Mouse (Mus musculus) hindbrain, embryonic 12.5 days (tissue): ENCODE data around the gene Ngfr. TPM values are rescaled to one million over a fixed set of nuclear protein-coding genes. Genes with fewer than 3 reads are reported as not detected.

Source experiments
- ATAC-seq: fragments of 200-750 bp; cut with Nextera tagmentation; 2 replicates; pipeline ENCODE4 v1.8.0; 2017; ENCODE audit warnings: moderate TSS enrichment; ENCODE audit not compliant: low FRiP score
- H3K27ac ChIP-seq: fragments of 300-500 bp; sonication (generic); 2 replicates; pipeline ENCODE4 v1.5.1; 2016; ENCODE audit warnings: mild to moderate bottlenecking
- H3K27me3 ChIP-seq: fragments of 300-500 bp; sonication (generic); 2 replicates; pipeline ENCODE4 v1.6.1; 2016; ENCODE audit warnings: mild to moderate bottlenecking
- H3K36me3 ChIP-seq: fragments of 300-500 bp; sonication (generic); 2 replicates; pipeline ENCODE4 v1.6.1; 2016; ENCODE audit warnings: mild to moderate bottlenecking
- H3K4me1 ChIP-seq: fragments of 300-500 bp; sonication (generic); 2 replicates; pipeline ENCODE4 v1.6.1; 2016
- H3K4me2 ChIP-seq: fragments of 300-500 bp; sonication (generic); replicated peaks from 2 replicates; pipeline ENCODE4 v1.6.1; 2016; ENCODE audit warnings: mild to moderate bottlenecking
- H3K4me3 ChIP-seq: fragments of 300-500 bp; sonication (generic); 2 replicates; pipeline ENCODE4 v1.5.1; 2016; ENCODE audit warnings: mild to moderate bottlenecking
- H3K9ac ChIP-seq: fragments of 300-500 bp; sonication (generic); 2 replicates; pipeline ENCODE4 v1.6.1; 2016; ENCODE audit warnings: mild to moderate bottlenecking, moderate library complexity
- H3K9me3 ChIP-seq: fragments of 300-500 bp; sonication (generic); replicated peaks from 2 replicates; pipeline ENCODE4 v1.6.1; 2016; ENCODE audit warnings: mild to moderate bottlenecking
- WGBS: fragments of 180-500 bp; shearing (Covaris S2); methylation state at CpG from one replicate; pipeline ENCODE4 v1.1.7; 2016; 5-methylcytosine and 5-hydroxymethylcytosine counted together
- polyA plus RNA-seq: library from polyadenylated mRNA; unstranded; fragments of >200 nt; fragmentation: Nextera tagmentation; extraction: Ambion mirVana; gene quantifications from 2 replicates; pipeline ENCODE4 v1.2.1, GENCODE M21; 2016

The Ngfr gene
- polyA plus RNA-seq, 1 experiment from 2014 or later, result 38.6 TPM

- WGBS, result 87% methylated on average over 6 of the region's 6 CpGs
- Histone ChIP-seq H3K27me3 (peaks cover 42% of the 10 kb centered on the region), H3K4me1 (peaks cover 43% of the 10 kb centered on the region), H3K4me2 (no peak overlapping the region), H3K27ac (no peak overlapping the region), H3K9me3 (no peaks in the 10 kb centered on the region), H3K9ac (0 out of 2 replicates have a peak overlapping the region, but pooled peaks have one; percentile 0), H3K36me3 (no peaks in the 10 kb centered on the region), H3K4me3 (no peak overlapping the region)
- ATAC-seq, result no peak
Measured at GRCm38 (mm10) chr11:95574786-95575334, 12.7 kb downstream of the Ngfr start.

GRCm38 (mm10) chr11:95572227-95572626 lies 15.3 kb downstream of the Ngfr start:
- no peak overlapping the region for H3K4me3 ChIP-seq
- ATAC-seq, result no peak
- peaks cover 45% of the 10 kb centered on the region for H3K4me1 ChIP-seq
- no peak overlapping the region for H3K4me2 ChIP-seq
- H3K9ac ChIP-seq, result no peak overlapping the region
- H3K27me3 ChIP-seq, result peaks cover 16% of the 10 kb centered on the region
- no peaks in the 10 kb centered on the region for H3K36me3 ChIP-seq
- H3K27ac ChIP-seq, result no peak overlapping the region
- WGBS, result 70% methylated on average over 3 of the region's 3 CpGs
- H3K9me3 ChIP-seq, result no peaks in the 10 kb centered on the region

- no peak overlapping the region for H3K27ac ChIP-seq
- peaks cover 11% of the 10 kb centered on the region for H3K27me3 ChIP-seq
- no peak for ATAC-seq
- no peak overlapping the region for H3K9ac ChIP-seq
- no peaks in the 10 kb centered on the region for H3K9me3 ChIP-seq
- WGBS, result 42% methylated on average over 9 of the region's 9 CpGs
- no peaks in the 10 kb centered on the region for H3K36me3 ChIP-seq
- peaks cover 50% of the 10 kb centered on the region for H3K4me1 ChIP-seq
- H3K4me2 ChIP-seq, result no peak overlapping the region
- no peak overlapping the region for H3K4me3 ChIP-seq
Measured at GRCm38 (mm10) chr11:95571755-95572154, 15.8 kb downstream of the Ngfr start.

GRCm38 (mm10) chr11:95570827-95571619 lies 16.5 kb downstream of the Ngfr start:
- peaks cover 47% of the 10 kb centered on the region for H3K4me1 ChIP-seq
- 63% methylated on average over 25 of the region's 25 CpGs for WGBS
- no peak overlapping the region for H3K4me3 ChIP-seq
- no peak for ATAC-seq
- no peaks in the 10 kb centered on the region for H3K9me3 ChIP-seq
- peaks cover 6% of the 10 kb centered on the region; the same call in 1 of the 2 replicates for H3K27me3 ChIP-seq
- H3K36me3 ChIP-seq, result no peaks in the 10 kb centered on the region
- no peak overlapping the region for H3K9ac ChIP-seq
- H3K27ac ChIP-seq, result no peak overlapping the region
- no peak overlapping the region for H3K4me2 ChIP-seq

GRCm38 (mm10) chr11:95569908-95570307 lies 17.6 kb downstream of the Ngfr start:
- Histone ChIP-seq H3K4me2 (no peak overlapping the region), H3K4me3 (no peak overlapping the region), H3K4me1 (peaks cover 36% of the 10 kb centered on the region), H3K36me3 (no peaks in the 10 kb centered on the region), H3K9ac (no peak overlapping the region), H3K27ac (no peak overlapping the region), H3K27me3 (peaks cover 6% of the 10 kb centered on the region; the same call in 1 of the 2 replicates), H3K9me3 (no peaks in the 10 kb centered on the region)
- WGBS, result 83% methylated on average over 6 of the region's 6 CpGs
- no peak for ATAC-seq

GRCm38 (mm10) chr11:95567936-95568715 lies 19.4 kb downstream of the Ngfr start:
- Histone ChIP-seq H3K27ac (no peak overlapping the region), H3K36me3 (no peaks in the 10 kb centered on the region), H3K9me3 (no peaks in the 10 kb centered on the region), H3K4me2 (no peak overlapping the region), H3K9ac (no peak overlapping the region), H3K4me1 (peaks cover 32% of the 10 kb centered on the region), H3K27me3 (no peaks in the 10 kb centered on the region), H3K4me3 (no peak overlapping the region)
- 74% methylated on average over 8 of the region's 8 CpGs for WGBS
- ATAC-seq, result no peak

- H3K9me3 ChIP-seq, result no peaks in the 10 kb centered on the region
- no peak overlapping the region for H3K4me2 ChIP-seq
- H3K4me3 ChIP-seq, result no peak overlapping the region
- H3K27me3 ChIP-seq, result no peaks in the 10 kb centered on the region
- no peak for ATAC-seq
- 57% methylated on average over 6 of the region's 6 CpGs for WGBS
- H3K4me1 ChIP-seq, result peaks cover 32% of the 10 kb centered on the region
- H3K27ac ChIP-seq, result no peak overlapping the region
- H3K36me3 ChIP-seq, result no peaks in the 10 kb centered on the region
- H3K9ac ChIP-seq, result no peak overlapping the region
Measured at GRCm38 (mm10) chr11:95567366-95567765, 20.2 kb downstream of the Ngfr start.

GRCm38 (mm10) chr11:95565327-95565726 lies 22.2 kb downstream of the Ngfr start:
- Histone ChIP-seq H3K4me1 (peaks cover 20% of the 10 kb centered on the region; the same call in 1 of the 2 replicates), H3K36me3 (no peaks in the 10 kb centered on the region), H3K27me3 (no peaks in the 10 kb centered on the region), H3K27ac (no peak overlapping the region), H3K4me2 (no peak overlapping the region), H3K9me3 (no peaks in the 10 kb centered on the region), H3K9ac (no peak overlapping the region), H3K4me3 (no peak overlapping the region)
- 67% methylated on average over 10 of the region's 10 CpGs for WGBS
- ATAC-seq, result no peak

GRCm38 (mm10) chr11:95563849-95564248 lies 23.7 kb downstream of the Ngfr start:
- 96% methylated on average over 5 of the region's 5 CpGs for WGBS
- peaks cover 18% of the 10 kb centered on the region; the same call in 1 of the 2 replicates for H3K4me1 ChIP-seq
- no peak for ATAC-seq

GRCm38 (mm10) chr11:95560773-95561172 lies 26.8 kb downstream of the Ngfr start:
- WGBS, result 69% methylated on average over 3 of the region's 3 CpGs
- no peaks in the 10 kb centered on the region for H3K36me3 ChIP-seq
- no peak overlapping the region for H3K4me2 ChIP-seq
- H3K9me3 ChIP-seq, result no peaks in the 10 kb centered on the region
- 0 out of 2 replicates have a peak, but pooled peaks cover 4% of the 10 kb centered on the region for H3K4me1 ChIP-seq
- 0 out of 2 replicates have a peak, but pooled peaks cover 3% of the 10 kb centered on the region for H3K27me3 ChIP-seq
- no peak for ATAC-seq
- no peak overlapping the region for H3K4me3 ChIP-seq
- H3K27ac ChIP-seq, result no peak overlapping the region
- no peak overlapping the region for H3K9ac ChIP-seq

More at GRCm38 (mm10) chr11:95563849-95564248, 23.7 kb downstream of the Ngfr start:
- Histone ChIP-seq H3K4me2 (no peak overlapping the region), H3K9ac (no peak overlapping the region), H3K9me3 (no peaks in the 10 kb centered on the region), H3K36me3 (no peaks in the 10 kb centered on the region), H3K27ac (no peak overlapping the region), H3K4me3 (no peak overlapping the region), H3K27me3 (0 out of 2 replicates have a peak, but pooled peaks cover 3% of the 10 kb centered on the region)

- Histone ChIP-seq H3K4me2 (no peak overlapping the region), H3K4me3 (no peak overlapping the region), H3K27ac (no peak overlapping the region), H3K27me3 (0 out of 2 replicates have a peak, but pooled peaks cover 3% of the 10 kb centered on the region), H3K4me1 (0 out of 2 replicates have a peak, but pooled peaks cover 4% of the 10 kb centered on the region), H3K36me3 (no peaks in the 10 kb centered on the region), H3K9ac (no peak overlapping the region), H3K9me3 (no peaks in the 10 kb centered on the region)
- no peak for ATAC-seq
- 55% methylated on average over 2 of the region's 2 CpGs for WGBS
Measured at GRCm38 (mm10) chr11:95559761-95560160, 27.8 kb downstream of the Ngfr start.

- H3K4me2 ChIP-seq, result no peak overlapping the region
- H3K36me3 ChIP-seq, result no peaks in the 10 kb centered on the region
- no peaks in the 10 kb centered on the region for H3K9me3 ChIP-seq
- WGBS, result 38% methylated on average over 6 of the region's 6 CpGs
- H3K27me3 ChIP-seq, result 0 out of 2 replicates have a peak, but pooled peaks cover 3% of the 10 kb centered on the region
- 0 out of 2 replicates have a peak, but pooled peaks cover 4% of the 10 kb centered on the region for H3K4me1 ChIP-seq
- no peak overlapping the region for H3K4me3 ChIP-seq
- H3K27ac ChIP-seq, result no peak overlapping the region
- no peak overlapping the region for H3K9ac ChIP-seq
- no peak for ATAC-seq
Measured at GRCm38 (mm10) chr11:95557719-95558118, 29.8 kb downstream of the Ngfr start.
